Mouse (Mus musculus) frontal cortex, postnatal 25 days (tissue): Measurements from ENCODE around the gene Usp34.
A peak's percentile ranks its signal among the peaks of the same experiment; 100 is the strongest.
"Not testable (repeated sequence)": the region's sequence is repeated elsewhere in the genome, so short reads cannot be mapped to it uniquely, and the experiment has no call there.

ENCODE experiments used
- DNase-seq, 2 experiments: peaks; one replicate each; pipeline ENCODE4 v3.0.0; 2022; ENCODE audit warnings: low spot score in 2 of 2

Gene Usp34

GRCm38 (mm10) chr11:23357226-23357625, 50.5 kb downstream of the Usp34 start:
- not testable (repeated sequence) for DNase-seq

- not testable (repeated sequence) for DNase-seq
Observed at GRCm38 (mm10) chr11:23359687-23360235, 53.1 kb downstream of the Usp34 start.

GRCm38 (mm10) chr11:23362305-23362704, 55.6 kb downstream of the Usp34 start:
- DNase-seq, result no peak

- DNase-seq, result no peak
Observed at GRCm38 (mm10) chr11:23364348-23364747, 57.7 kb downstream of the Usp34 start.

- no peak for DNase-seq
Observed at GRCm38 (mm10) chr11:23372032-23372431, 65.3 kb downstream of the Usp34 start.

- DNase-seq, result no peak
Observed at GRCm38 (mm10) chr11:23372490-23372889, 65.8 kb downstream of the Usp34 start.

GRCm38 (mm10) chr11:23380055-23380454, 73.4 kb downstream of the Usp34 start:
- no peak for DNase-seq

GRCm38 (mm10) chr11:23380595-23380994, 73.9 kb downstream of the Usp34 start:
- no peak for DNase-seq

- DNase-seq, result no peak
Observed at GRCm38 (mm10) chr11:23382787-23383186, 76.1 kb downstream of the Usp34 start.

- no peak for DNase-seq
Observed at GRCm38 (mm10) chr11:23389649-23390048, 83.0 kb downstream of the Usp34 start.

GRCm38 (mm10) chr11:23392567-23392966, 85.9 kb downstream of the Usp34 start:
- DNase-seq, result no peak

GRCm38 (mm10) chr11:23396608-23397007, 89.9 kb downstream of the Usp34 start:
- no peak for DNase-seq

GRCm38 (mm10) chr11:23400978-23401776, 94.5 kb downstream of the Usp34 start:
- no peak for DNase-seq

GRCm38 (mm10) chr11:23428301-23428700, 121.6 kb downstream of the Usp34 start:
- no peak for DNase-seq

- no peak for DNase-seq
Observed at GRCm38 (mm10) chr11:23430013-23430412, 123.3 kb downstream of the Usp34 start.

GRCm38 (mm10) chr11:23436076-23436475, 129.4 kb downstream of the Usp34 start:
- no peak for DNase-seq

- not testable (repeated sequence) for DNase-seq
Observed at GRCm38 (mm10) chr11:23465862-23466261, 159.2 kb downstream of the Usp34 start.

GRCm38 (mm10) chr11:23489955-23490354, 183.3 kb downstream of the Usp34 start:
- no peak for DNase-seq

GRCm38 (mm10) chr11:23492048-23492790, 185.5 kb downstream of the Usp34 start:
- DNase-seq, result no peak

- DNase-seq, result no peak
Observed at GRCm38 (mm10) chr11:23495231-23495630, 188.5 kb downstream of the Usp34 start.

- no peak for DNase-seq
Observed at GRCm38 (mm10) chr11:23496661-23497060, 190.0 kb downstream of the Usp34 start.

- DNase-seq, result peak; percentile 30 to 37
Observed at GRCm38 (mm10) chr11:23497335-23497717, 190.6 kb downstream of the Usp34 start.
